Mouse (Mus musculus): ENCODE data around the gene Adarb1.

Gene Adarb1

DNA sequence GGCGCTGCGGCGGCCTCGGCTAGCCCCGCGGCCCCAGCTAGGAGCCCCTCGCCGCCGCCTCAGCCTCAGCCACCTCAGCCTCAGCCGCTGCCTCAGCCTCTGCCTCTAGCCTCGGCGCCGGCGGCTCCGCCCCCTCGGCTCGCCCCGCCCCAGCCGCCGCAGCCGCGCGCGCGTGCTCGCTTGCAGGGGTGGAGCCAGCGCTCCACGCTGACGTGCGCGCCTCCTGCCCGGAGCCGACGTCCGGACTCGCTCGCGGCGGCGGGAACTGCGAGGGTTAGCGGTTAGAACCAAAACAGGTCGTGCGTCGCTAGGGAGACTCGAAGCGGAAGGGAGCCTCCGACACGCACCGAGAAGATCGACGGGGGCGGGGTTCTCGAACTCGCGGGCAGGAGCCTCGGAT lies at the start of gene Adarb1:
Gene Adarb1, minus strand, starts transcription at position 133 of the 400 bp plus-strand sequence.
- DNase-seq (ENCODE audit: low read depth) = peak; percentile 92

DNA sequence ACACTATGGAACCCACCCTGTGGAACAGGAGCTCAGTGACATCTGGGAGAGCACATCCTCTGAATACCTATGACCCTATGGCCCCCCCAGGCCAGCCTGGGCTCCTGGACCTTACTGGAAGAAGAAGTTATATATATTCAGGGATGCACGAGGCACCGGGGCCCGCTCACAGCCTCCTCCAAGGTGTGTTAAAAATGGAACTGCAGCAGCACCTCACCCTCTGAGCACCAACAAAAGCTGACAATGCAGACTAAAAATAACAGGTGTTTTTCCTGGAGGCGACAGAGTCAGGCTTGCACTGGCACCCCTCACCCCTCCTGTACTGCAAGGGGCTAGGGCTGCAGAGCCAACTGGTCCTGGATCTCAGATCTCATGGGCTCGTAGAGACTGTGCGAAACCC lies 49.3 kb upstream of the Adarb1 start:
- no peak for DNase-seq (ENCODE audit: low read depth)

DNA sequence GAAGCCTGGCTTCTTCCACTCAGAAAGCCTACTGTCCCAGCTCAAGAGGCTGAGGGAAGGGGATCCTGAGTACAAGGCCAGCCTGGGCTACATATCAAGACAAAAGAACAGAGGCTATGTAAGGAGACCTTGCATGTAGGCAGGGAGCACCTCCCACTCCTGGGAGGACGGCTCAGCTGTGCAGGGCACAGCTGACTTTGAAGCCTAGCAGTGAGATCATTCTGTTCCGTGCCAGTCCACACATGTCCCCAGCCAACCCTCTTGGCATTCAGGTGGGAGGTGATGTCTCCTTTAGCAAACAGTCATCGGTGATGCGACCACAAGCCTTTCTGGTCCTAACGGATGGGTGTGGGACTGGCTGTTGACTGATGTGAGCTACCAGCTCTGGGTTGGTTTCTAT lies 47.8 kb upstream of the Adarb1 start:
- DNase-seq (ENCODE audit: low read depth) = no peak

DNA sequence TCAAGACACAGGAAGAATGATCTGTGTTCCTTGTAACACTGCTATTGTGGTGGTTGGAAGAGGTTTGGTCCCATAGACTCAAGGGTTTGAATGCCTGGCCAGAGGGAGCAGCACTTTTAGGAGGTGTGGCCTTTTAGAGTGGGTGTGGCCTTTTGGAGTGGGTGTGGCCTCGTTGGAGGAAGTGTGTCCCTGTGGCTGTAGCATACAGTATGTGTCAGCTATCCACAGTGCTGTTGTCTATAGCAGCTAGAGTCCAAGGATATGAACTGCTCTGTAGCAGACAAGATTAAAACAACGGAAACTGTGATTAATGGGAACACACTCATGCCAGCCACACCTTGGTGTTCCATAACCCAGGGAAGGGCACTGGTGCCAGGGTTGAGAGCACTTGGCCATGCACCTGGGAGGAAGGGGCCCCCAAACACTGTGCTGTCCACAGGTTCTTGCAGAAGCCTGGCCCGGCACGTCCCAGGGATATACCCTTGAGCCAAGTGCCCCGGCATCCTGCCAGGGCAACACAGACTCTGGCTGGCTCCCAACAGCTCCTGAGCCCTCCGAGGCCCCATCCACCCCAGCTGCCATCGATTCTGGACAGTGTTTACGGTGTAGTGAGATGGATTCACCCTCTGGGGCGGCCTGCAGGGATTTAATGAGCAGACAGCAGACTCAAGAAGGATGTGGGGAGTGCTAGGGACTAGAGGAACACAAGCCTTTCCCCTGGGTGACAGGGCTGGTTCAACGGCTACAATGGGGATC lies 46.3 kb upstream of the Adarb1 start:
- no peak for DNase-seq (ENCODE audit: low read depth)

DNA sequence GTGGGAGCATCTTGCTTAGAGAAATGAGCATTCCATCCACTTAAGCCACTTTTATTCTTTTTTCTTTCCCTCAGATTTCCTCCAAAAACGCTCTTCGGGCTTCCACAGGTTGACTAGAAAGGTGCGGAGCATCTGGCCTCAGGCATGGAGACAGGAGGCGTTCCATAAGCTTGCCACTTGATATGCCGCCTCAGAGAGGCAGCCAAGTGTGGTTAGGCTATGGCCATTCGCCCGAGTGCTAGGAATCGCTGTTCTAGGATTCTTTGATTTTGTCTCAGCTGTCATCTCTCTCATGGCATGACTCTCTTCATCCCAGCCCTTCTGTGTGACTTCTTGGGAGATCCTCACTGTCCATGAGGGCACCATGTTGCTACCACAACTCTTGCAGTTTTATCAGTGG lies 43.1 kb upstream of the Adarb1 start:
- no peak for DNase-seq (ENCODE audit: low read depth)

DNA sequence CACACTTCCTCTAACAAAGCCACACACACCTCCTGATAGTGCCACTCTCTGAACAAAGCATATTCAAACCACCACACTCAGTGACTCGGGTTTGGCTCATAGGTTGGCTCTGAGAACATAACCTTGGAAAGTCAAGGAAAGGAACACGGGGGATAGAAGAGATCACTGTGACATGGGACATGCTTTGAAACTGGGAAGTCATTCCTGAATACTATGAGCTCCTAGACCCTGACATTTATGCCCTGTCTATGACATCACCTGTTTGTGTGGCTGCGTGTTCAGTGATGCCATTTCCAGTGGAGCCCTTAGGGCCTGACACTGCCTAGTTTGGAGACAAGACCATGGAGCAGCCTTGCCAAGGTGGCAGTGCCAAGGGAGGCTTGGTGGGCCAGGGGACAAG lies 39.6 kb upstream of the Adarb1 start:
- DNase-seq (ENCODE audit: low read depth) = no peak

DNA sequence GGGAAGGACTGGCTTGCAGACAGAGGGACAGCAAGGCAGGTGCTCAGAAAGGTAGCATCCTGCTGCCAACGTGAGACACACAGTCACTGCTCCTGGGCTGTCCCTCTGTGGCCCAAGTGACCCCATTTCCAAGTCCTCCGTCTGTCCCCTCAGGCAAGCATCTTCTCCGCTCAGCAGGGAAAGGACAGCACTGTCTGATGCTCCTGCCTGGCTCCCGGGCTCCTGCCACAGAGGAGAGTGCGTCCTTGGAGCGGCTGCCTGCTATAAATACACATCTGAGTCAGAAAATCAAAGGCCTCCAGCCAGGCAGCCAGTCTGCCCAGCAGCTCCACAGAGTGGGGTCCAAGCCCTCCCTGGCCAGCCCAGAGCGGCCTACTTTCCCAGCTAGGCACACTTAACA lies 38.4 kb upstream of the Adarb1 start:
- no peak for DNase-seq (ENCODE audit: low read depth)

DNA sequence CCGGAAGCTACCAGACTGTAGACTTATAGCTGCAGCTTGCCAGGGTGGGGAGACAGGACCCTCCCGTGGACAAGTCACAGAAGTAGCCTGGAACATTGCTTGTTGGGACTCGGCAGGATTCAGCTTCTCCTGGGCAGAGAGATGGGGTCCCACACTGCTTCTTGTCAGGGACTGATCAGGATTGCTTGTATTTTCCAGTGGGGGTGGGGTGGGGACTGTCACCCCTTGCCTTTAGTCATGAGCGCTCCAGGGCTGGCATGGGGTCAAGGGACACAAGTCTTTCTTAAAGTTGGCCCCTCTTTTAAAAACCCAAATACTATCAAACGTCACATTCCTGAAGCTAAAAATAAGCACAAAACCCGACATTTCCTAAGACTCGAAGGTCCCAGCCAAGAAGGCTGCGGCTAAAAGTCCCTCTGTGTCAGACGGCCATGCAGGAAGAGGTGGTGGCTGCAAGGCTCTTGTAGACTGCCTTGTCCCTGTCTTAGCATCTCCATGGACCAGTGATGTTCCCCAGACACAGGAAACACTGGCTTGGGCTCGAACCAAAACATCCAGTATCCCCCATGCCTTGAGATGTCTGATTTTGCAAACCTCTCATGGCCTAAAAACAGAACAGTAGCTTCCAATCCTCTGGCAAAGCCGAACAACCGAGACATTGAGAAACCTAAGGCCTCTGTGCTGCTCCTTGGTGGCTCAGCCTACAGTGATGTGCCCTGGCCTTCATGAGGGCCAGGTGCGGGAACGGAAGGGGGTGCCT lies 37.4 kb upstream of the Adarb1 start:
- no peak for DNase-seq (ENCODE audit: low read depth)

DNA sequence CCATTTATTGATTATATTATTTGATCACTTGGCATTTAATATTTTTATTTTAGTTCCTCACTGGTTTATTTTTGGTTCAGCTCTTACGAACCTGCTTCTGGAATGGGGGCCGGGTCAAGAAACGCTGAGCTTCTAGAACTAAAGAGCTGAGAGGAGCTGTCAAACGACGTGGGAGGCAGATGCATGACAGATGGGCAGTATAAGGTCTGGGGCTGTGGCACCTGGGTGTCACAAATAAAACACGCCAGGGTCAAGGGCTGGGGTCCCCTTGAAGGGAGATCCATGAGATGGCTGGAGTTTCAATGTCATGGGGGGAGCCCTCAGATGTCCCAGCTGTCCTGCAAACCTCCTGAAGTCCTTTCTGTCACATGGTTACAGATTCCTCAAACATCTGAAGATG lies 36.7 kb upstream of the Adarb1 start:
- DNase-seq (ENCODE audit: low read depth) = no peak

DNA sequence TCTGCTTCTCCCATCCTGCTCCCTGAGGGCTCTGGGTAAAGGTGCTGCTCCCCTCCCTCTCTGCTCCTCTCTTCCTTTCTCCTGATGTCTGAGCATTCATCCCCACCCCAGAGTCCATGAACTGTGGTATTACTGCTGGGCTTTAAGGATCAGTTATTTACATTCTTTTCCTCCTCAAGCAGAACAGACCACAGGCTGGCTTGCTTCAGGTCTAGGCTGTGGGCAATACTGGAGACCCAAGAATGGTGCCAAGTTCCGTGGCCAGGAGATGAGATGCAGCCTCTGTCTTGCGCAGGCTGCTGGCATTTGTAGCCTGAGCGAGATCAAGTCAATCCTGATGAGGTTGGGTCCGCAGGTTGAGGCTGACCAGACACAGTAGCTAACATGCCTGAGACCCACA lies 33.8 kb upstream of the Adarb1 start:
- DNase-seq (ENCODE audit: low read depth) = no peak

DNA sequence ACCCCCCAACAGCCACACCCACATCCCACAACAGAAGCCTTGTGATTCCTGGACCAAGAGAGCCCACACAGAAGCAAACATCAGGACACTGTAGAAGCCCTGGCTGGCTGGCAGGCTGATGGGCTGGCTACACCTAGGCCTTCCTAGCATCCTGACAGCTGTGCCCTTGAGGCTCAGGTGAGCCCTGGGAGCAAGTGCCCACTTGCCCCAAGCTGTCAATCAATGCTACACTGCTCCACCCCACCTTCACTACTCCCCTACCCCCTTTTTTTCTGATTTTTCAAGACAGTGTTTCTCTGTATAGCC lies 32.0 kb upstream of the Adarb1 start:
- no peak for DNase-seq (ENCODE audit: low read depth)

DNA sequence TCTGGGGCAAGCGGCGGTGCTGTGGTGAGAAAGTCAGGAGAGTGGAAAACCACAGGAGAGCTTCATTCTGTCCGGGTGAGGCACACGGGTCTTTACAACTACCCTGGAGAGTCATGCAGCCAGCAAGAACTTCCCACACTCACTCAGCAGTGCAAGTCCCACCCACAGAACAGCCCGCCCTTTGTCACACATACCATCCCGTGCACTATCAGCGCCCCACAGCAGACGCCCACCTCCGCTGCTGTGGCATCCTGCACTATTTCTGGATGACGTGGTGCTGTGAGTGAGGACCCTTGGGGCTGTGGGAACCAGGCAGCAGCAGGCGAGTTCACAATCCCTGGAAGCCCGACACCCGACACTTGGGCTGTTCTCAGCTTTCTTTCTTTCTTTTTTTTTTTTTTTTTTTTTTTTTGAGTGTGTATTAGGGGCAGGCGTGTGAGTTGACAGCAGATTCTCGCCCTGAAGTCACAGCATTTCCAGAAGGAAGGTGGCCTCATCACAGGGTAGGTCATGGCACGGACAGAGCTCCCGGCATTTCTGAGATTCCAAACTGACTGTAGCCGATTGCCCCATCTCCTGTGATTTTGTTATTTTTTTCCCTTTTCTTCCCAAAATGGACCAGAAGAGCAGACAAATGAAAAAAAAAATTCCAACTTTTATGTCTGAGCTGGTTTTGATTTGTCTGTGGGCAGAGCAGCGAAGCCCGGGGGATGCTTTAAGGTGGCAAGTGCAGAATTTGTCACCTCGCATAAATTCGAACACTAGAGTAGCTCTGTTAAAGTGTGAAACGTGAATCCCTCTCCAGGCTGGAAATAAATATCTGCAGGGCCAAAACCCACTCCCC lies 31.5 kb upstream of the Adarb1 start:
- no peak for DNase-seq (ENCODE audit: low read depth)

DNA sequence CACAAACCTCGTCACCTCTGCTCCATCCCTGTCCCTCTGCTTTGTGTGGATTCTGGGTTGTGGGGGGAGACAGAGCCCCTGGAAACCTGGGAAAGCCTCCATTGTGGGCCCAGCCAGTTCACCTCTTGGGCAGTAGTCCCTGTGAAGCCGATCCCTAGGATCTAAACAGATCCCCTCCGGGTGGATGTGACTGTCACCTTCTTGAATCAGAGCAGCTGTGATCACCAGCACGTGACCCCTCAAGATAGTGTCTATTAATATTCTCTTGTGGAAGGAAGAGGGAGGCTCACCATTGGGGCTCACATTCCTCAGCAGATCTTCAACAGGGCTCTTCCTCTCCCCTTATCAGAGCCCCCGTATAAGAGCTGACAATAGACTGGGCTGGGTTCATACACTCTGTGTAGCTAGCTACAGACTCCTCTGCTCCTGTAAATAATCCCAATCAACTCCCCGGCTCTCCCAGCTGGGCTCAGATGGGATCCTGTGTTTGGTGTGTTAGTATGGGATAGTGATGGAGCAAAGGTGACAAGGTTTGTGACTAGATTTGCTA lies 30.7 kb upstream of the Adarb1 start:
- DNase-seq (ENCODE audit: low read depth) = no peak

DNA sequence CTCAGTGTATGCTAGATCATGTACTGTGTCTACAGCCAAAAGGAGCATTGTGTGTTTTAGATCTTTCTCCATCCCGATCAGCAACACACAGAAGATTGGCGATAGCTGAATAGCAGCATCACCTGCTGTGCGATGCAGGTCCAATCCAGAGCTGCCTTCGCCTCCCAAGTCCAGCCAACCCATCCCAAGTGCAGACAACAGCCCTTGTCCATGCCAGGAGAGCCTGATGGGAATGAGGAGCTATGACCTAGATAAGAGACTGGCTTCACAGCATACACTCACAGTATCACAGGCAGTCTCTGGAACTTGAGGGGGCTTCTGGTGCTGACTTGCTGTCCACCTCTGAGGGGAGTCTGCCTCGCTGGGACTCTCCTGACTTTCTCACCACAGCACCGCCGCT lies 30.1 kb upstream of the Adarb1 start:
- no peak for DNase-seq (ENCODE audit: low read depth)

DNA sequence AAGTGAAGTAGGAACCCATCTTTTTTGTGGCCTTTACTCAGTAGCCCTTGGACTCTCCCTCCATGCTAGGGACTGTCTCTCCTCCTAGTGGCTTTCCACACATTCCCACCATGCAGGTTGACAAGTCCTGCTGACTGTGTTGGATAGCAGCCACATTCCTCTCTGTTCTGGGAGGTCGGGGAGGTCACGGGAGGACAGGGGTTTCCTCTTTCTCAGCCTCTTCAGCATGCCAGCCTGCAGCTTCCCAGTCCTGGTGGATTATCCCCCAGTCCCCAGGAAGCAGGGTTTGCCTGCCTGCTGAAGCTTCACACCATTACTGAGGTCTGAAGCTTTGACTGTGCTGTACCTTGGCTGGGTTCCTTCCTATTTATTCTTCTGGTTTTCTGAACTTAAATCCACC lies 29.7 kb upstream of the Adarb1 start:
- no peak for DNase-seq (ENCODE audit: low read depth)

DNA sequence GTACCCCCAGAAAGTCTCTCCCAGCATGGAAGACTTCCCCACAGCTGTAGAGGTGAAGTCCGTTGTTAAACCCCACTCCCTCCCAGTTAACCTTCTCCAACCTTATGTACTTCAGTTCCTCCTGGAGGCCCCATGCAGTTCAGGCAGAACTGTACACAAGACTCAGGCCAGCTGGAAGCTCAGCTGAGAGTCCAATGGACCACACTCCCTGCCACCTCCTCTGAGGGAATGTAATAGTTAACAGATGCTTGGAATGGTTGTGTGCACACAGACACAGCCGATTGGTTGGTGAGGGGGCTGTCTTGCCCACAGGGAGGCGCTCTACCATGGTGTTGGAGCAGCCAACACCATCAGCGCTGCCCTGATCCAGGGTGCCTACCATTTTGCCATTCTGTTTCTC lies 24.2 kb upstream of the Adarb1 start:
- no peak for DNase-seq (ENCODE audit: low read depth)

DNA sequence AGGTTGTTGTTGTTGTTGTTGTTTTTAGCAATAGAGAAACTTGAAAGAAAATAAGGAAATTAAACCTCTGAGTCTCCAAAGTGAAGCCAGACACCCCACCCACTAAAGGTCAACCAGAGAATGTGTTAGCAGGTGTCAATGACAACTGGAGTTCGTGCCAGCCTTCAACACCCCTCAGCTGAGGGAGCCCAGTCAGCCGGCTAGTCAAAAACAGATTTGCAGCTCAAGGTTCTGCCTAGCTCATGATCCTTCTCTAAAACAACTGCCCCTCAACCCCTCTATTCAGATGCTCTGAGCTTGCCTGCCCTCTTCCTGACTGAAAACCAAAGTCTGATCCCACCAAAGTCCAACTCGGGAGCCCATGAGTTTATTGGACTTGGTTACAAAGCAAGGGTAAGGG lies 23.7 kb upstream of the Adarb1 start:
- no peak for DNase-seq (ENCODE audit: low read depth)

DNA sequence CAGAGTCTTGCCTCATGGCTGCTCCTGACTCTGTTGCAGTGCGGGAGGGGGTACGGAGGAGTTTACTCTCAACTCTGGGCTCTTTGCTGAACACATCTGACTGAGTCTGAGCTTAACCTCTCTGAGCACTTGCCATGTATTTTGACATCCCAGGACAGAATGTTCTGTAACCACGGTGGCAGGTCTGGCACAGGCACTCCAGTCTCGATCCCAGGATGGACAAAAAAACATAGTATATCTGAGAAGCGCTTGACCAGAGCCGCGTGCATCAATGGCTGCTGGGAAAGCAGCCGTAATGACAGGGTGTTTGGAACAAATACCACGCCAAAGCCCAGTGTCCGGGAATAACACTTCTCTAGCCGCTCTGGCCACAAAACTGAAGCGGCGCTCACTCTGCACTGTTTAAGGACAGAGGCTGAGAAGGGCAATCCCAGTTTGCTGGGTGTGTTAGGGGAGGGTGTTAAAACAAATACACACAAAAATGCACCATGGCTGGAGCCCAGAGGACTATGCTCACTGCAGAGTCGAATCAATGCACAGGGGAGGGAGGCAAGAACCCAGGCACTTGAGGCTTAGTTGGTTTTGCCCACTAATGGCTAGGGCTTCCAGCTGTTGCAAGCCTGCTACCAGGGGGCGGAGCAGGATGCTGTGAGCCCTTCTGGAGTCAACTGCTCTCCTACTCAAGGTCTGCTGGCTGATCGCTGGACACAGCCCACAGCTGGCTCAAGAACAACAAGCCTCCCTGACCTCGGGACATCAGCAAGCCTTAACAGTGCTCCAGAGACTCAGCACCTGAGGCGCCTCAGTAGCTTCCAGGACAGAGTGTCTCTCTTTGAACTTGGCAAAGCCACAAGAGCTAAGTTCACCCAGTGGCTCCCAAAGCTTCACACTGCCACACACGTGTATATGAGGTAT lies 23.0 kb upstream of the Adarb1 start:
- DNase-seq (ENCODE audit: low read depth) = no peak

DNA sequence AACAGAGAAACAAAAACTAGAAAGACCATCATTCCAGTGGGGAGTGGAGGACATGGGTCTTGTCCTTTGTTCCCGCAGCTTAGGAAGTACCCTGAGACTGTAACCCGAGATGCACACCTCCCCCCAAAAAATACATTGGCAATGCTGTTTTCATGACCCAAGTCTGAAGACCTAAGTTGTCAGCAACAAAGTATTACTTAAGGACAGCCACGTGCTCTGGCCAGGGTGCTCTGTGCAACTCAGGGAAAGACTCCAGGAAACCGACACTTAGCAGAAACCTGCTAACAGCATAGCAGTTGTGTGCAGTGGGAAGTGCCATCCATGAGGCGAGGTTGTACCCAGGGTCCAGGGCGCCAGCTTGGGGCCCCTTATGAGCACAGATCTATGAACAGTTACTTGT lies 22.2 kb upstream of the Adarb1 start:
- DNase-seq (ENCODE audit: low read depth) = no peak

DNA sequence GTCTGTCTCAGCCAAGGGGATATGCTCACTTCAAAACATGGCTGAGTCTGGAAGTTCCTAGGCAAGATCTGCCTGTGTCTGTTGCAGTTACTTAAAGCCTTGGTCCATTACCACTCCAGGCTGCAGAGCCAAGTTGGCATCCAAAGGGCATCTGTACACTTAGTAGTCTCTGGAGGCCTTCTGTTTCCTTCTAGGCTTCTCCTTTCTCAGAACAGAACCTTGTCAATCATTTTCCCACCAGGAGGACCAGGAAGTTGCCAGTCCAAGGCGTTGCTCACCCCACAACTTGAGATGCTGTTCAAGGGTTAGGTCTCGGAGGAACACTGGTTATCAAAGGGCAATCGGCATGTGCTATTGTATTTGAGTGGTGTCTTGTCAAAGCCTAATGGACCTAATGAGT lies 21.0 kb upstream of the Adarb1 start:
- DNase-seq (ENCODE audit: low read depth) = no peak

DNA sequence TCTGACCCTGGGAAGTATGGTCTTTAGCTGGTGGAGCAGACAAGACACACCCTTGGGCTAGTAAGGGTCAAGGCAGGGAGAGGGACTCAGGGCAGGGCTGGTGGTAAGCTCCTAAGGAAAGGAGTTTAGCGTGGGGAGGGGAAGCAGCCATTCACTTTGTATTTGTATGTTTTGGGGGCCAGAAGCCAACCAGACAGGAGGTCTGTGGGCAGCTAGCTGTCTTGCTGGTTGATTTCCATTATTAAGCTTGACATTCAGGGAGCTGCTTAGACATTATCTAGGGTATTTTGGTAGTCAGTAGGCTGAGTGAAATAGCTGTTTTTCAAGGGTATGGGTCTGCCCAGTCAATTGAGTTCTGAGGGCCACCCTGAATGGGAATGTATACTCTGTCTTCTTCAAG lies 20.0 kb upstream of the Adarb1 start:
- DNase-seq (ENCODE audit: low read depth) = no peak

DNA sequence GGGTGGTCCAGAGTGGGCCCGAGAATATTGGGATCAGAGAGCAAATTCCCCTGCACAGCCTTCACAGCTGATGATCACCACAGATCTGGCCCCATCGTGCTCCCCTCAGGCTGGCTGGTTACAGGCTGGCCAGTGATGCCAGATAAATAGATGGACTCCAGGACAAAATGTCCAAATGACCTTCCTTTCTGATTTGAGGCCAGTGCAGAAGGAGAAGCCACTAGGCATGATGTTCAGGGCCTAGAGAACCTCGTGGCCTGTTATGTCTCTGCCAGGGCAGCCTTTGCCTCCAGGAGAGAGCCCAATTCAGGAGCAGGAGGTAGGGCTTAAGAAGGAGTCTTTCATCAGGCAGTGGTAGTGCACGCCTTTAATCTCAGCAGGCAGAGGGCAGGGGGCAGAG lies 17.3 kb upstream of the Adarb1 start:
- no peak for DNase-seq (ENCODE audit: low read depth)
